Mouse (Mus musculus) R1 (cell line): ENCODE results near the gene Cox20.

Experiments
- DNase-seq: peaks from one replicate; pipeline ENCODE4 v3.0.0-alpha.2; 2018; ENCODE audit warnings: low read depth, low spot score

The Cox20 gene

GRCm38 (mm10) chr1:178318389-178319184, at the start of gene Cox20:
Gene Cox20 (plus strand): TSS chr1:178319130.
- DNase-seq, result peak; percentile 95

- DNase-seq, result no peak
Observed at GRCm38 (mm10) chr1:178270635-178271034, 48.3 kb upstream of the Cox20 start.

- DNase-seq, result no peak
Observed at GRCm38 (mm10) chr1:178275174-178275730, 43.7 kb upstream of the Cox20 start.

- no peak for DNase-seq
Observed at GRCm38 (mm10) chr1:178275738-178276053, 43.2 kb upstream of the Cox20 start.

- peak; percentile 88 for DNase-seq
Observed at GRCm38 (mm10) chr1:178276054-178276911, 42.6 kb upstream of the Cox20 start.

- peak; percentile 97 for DNase-seq
Observed at GRCm38 (mm10) chr1:178283314-178283713, 35.6 kb upstream of the Cox20 start.

- DNase-seq, result peak; percentile 96
Observed at GRCm38 (mm10) chr1:178283946-178284720, 34.8 kb upstream of the Cox20 start.

- DNase-seq, result peak; percentile 71
Observed at GRCm38 (mm10) chr1:178287601-178288176, 31.2 kb upstream of the Cox20 start.

GRCm38 (mm10) chr1:178291716-178292115, 27.2 kb upstream of the Cox20 start:
- DNase-seq, result peak; percentile 72

- no peak for DNase-seq
Observed at GRCm38 (mm10) chr1:178294051-178294450, 24.9 kb upstream of the Cox20 start.

GRCm38 (mm10) chr1:178301261-178301660, 17.7 kb upstream of the Cox20 start:
- DNase-seq, result peak; percentile 84

GRCm38 (mm10) chr1:178303425-178303824, 15.5 kb upstream of the Cox20 start:
- peak; percentile 76 for DNase-seq

GRCm38 (mm10) chr1:178309487-178309886, 9.4 kb upstream of the Cox20 start:
- no peak for DNase-seq

GRCm38 (mm10) chr1:178310128-178310527, 8.8 kb upstream of the Cox20 start:
- no peak for DNase-seq

GRCm38 (mm10) chr1:178313039-178313597, 5.8 kb upstream of the Cox20 start:
- DNase-seq, result no peak

GRCm38 (mm10) chr1:178314236-178314635, 4.7 kb upstream of the Cox20 start:
- DNase-seq, result no peak

GRCm38 (mm10) chr1:178317275-178318001, 1.5 kb upstream of the Cox20 start:
- no peak for DNase-seq

GRCm38 (mm10) chr1:178318002-178318388, 935 bp upstream of the Cox20 start:
- peak; percentile 94 for DNase-seq

- DNase-seq, result peak; percentile 63
Observed at GRCm38 (mm10) chr1:178319295-178320037, 536 bp downstream of the Cox20 start.
